Mouse (Mus musculus) forebrain, embryonic 11.5 days (tissue): ENCODE measurements around the gene Sctr. TPM values are rescaled to one million over a fixed set of nuclear protein-coding genes. Genes with fewer than 3 reads are reported as not detected.
A peak's percentile ranks its signal among the peaks of the same experiment; 100 is the strongest.

ENCODE experiments used
- ATAC-seq: fragments of 200-750 bp; cut with Nextera tagmentation; replicated peaks from 2 replicates; pipeline ENCODE4 v1.8.0; 2017; ENCODE audit warnings: moderate TSS enrichment; ENCODE audit not compliant: low FRiP score
- DNase-seq: peaks from one replicate; pipeline ENCODE4 v3.0.0-alpha.2; 2017; ENCODE audit warnings: low spot score
- H3K27ac ChIP-seq: fragments of 300-500 bp; sonication (generic); 2 replicates; pipeline ENCODE4 v1.5.1; 2014; ENCODE audit warnings: low read depth, low read length
- H3K27me3 ChIP-seq: fragments of 300-500 bp; sonication (generic); 2 replicates; pipeline ENCODE4 v1.6.1; 2014; ENCODE audit warnings: mild to moderate bottlenecking, low read length, mixed read lengths; ENCODE audit not compliant: control insufficient read depth, insufficient read depth
- H3K36me3 ChIP-seq: fragments of 300-500 bp; sonication (generic); 2 replicates; pipeline ENCODE4 v1.6.1; 2014; ENCODE audit warnings: mild to moderate bottlenecking, low read length, moderate library complexity, mixed read lengths; ENCODE audit not compliant: control insufficient read depth, insufficient read depth
- H3K4me1 ChIP-seq: fragments of 300-500 bp; sonication (generic); replicated peaks from 2 replicates; pipeline ENCODE4 v1.6.1; 2014; ENCODE audit warnings: low read length, mixed read lengths; ENCODE audit not compliant: control insufficient read depth, insufficient read depth
- H3K4me2 ChIP-seq: fragments of 300-500 bp; sonication (generic); 2 replicates; pipeline ENCODE4 v1.6.1; 2014; ENCODE audit warnings: low read depth, mild to moderate bottlenecking, low read length, moderate library complexity, mixed read lengths; ENCODE audit not compliant: severe bottlenecking
- H3K4me3 ChIP-seq: fragments of 300-500 bp; sonication (generic); 2 replicates; pipeline ENCODE4 v1.5.1; 2014; ENCODE audit warnings: low read depth, low read length
- H3K9ac ChIP-seq: fragments of 300-500 bp; sonication (generic); 2 replicates; pipeline ENCODE4 v1.6.1; 2014; ENCODE audit warnings: low read length
- H3K9me3 ChIP-seq: fragments of 300-500 bp; sonication (generic); 2 replicates; pipeline ENCODE4 v1.6.1; 2016; ENCODE audit warnings: low read length, mixed read lengths; ENCODE audit not compliant: control insufficient read depth
- WGBS: fragments of 180-500 bp; shearing (Covaris S2); extraction: QIAGEN DNeasy Blood & Tissue Kit; methylation state at CpG from one replicate; pipeline ENCODE4 v1.1.7; 2014; 5-methylcytosine and 5-hydroxymethylcytosine counted together
- polyA plus RNA-seq: library from polyadenylated mRNA; unstranded; fragments of >200 nt; fragmentation: Nextera tagmentation; extraction: Ambion mirVana; gene quantifications from 2 replicates; pipeline ENCODE4 v1.2.1, GENCODE M21; 2014

The Sctr gene
- polyA plus RNA-seq, 1 experiment from 2014 or later = 0.29 TPM

- H3K9ac ChIP-seq = no peak overlapping the region
- H3K4me3 ChIP-seq = no peak overlapping the region
- H3K36me3 ChIP-seq = no peaks in the 10 kb centered on the region
- H3K27me3 ChIP-seq = peaks cover 5% of the 10 kb centered on the region
- H3K4me2 ChIP-seq = no peak overlapping the region
- ATAC-seq = no peak
- 88% methylated on average over 5 of the region's 5 CpGs for WGBS
- H3K4me1 ChIP-seq = peaks cover 2% of the 10 kb centered on the region; the same call in 1 of the 2 replicates
- H3K9me3 ChIP-seq = no peaks in the 10 kb centered on the region
- no peak overlapping the region for H3K27ac ChIP-seq
- DNase-seq = no peak
Measured at GRCm38 (mm10) chr1:120069120-120069519, 62.4 kb downstream of the Sctr start.

DNA sequence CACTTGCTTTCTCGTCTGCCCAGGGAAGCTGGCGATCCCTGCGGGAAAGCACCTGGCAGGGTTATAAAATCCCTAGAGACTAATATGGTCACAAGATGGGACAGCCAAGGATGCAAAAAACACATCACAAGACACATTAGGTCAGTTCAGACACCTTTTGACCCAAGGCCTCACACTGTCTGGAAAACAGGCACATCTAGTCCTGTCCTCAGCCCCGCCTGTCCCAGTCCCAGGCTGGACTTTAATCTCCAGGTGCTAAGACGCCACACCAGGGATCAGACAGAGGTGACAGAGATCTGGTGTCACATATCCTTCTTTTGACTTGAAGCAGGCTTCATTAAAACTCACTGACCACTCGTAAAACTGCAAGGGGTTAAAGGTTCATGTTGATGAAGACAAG lies 63.5 kb downstream of the Sctr start:
- no peak overlapping the region for H3K9ac ChIP-seq
- peaks cover 8% of the 10 kb centered on the region for H3K27me3 ChIP-seq
- no peaks in the 10 kb centered on the region for H3K36me3 ChIP-seq
- ATAC-seq = no peak
- H3K9me3 ChIP-seq = no peaks in the 10 kb centered on the region
- WGBS = 64% methylated on average over 6 of the region's 6 CpGs
- H3K4me1 ChIP-seq = peaks cover 3% of the 10 kb centered on the region; the same call in 1 of the 2 replicates
- no peak overlapping the region for H3K4me3 ChIP-seq
- H3K4me2 ChIP-seq = no peak overlapping the region
- no peak for DNase-seq
- no peak overlapping the region for H3K27ac ChIP-seq

- ATAC-seq (no peak), DNase-seq (no peak)
- Histone ChIP-seq H3K27ac (no peak overlapping the region), H3K4me2 (no peak overlapping the region), H3K9ac (no peak overlapping the region), H3K4me3 (no peak overlapping the region), H3K36me3 (no peaks in the 10 kb centered on the region), H3K4me1 (peaks cover 3% of the 10 kb centered on the region; the same call in 1 of the 2 replicates), H3K27me3 (peaks cover 11% of the 10 kb centered on the region), H3K9me3 (no peaks in the 10 kb centered on the region)
- WGBS = 92% methylated on average over 4 of the region's 4 CpGs
Measured at GRCm38 (mm10) chr1:120071133-120071532, 64.4 kb downstream of the Sctr start.

GRCm38 (mm10) chr1:120072900-120073299 lies 66.2 kb downstream of the Sctr start:
- peak overlapping the region; percentile 33 for H3K4me3 ChIP-seq
- peaks cover 3% of the 10 kb centered on the region; the same call in 1 of the 2 replicates for H3K4me1 ChIP-seq
- H3K9ac ChIP-seq = no peak overlapping the region; the same call in 1 of the 2 replicates
- no peaks in the 10 kb centered on the region for H3K36me3 ChIP-seq
- DNase-seq (peak; percentile 57), ATAC-seq (no peak)
- peak overlapping the region; percentile 90 for H3K4me2 ChIP-seq
- H3K9me3 ChIP-seq = no peaks in the 10 kb centered on the region
- WGBS = 20% methylated on average over 16 of the region's 16 CpGs
- no peak overlapping the region for H3K27ac ChIP-seq
- H3K27me3 ChIP-seq = peaks cover 11% of the 10 kb centered on the region

DNA sequence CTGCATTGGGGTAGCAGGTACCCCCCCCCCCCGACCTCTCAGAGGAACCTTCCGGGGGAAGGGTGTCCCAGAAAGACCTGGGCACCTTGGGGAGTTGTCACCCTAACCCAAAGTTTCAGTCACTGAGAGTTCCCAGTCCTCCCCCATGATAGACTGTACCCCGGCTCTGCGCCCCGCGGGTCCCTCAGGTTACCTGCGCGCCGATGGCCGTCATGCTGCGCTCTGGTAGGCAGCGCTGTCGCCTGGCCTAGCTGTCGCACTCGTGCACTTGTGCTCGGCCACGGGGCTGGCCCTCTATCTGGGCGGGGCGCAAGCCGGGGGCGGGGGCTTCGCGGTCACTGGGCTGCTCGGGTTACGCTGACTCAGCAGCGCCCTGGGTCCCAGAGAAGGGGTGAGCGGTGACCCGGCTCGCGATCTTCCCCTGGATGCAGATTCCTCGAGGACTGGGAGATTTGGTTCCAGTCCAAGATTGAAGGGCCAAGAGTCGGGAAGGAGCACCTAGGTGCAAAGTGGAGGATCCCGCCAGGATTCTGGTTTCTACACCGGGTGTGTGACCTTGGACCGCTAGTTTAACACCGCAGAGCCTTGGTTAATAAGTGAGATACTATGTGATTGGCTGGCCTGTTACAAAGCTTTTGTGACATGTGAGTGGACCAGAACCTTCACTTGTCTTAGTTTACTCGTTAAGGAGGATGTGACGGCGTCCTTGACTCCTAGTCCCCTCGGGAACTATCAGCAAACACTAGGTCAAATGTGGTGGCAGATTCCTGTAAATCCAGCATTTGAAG lies 67.0 kb downstream of the Sctr start, which contains the start of gene Tmem37:
Gene Tmem37 (minus strand): TSS at position 556 of the 788 bp plus-strand sequence.
- Histone ChIP-seq H3K4me2 (peak within 1 kb of the TSS; percentile 90), H3K27ac (no peak within 1 kb of the TSS), H3K9me3 (no peaks in the 10 kb centered on the region), H3K27me3 (peaks cover 11% of the 10 kb centered on the region), H3K4me3 (peak within 1 kb of the TSS; percentile 33), H3K4me1 (peaks cover 5% of the 10 kb centered on the region; the same call in 1 of the 2 replicates), H3K36me3 (no peaks in the 10 kb centered on the region), H3K9ac (peak within 1 kb of the TSS; percentile 29)
- ATAC-seq (peak; percentile 75), DNase-seq (peak; percentile 87)
- WGBS = 1% methylated on average over 40 of the region's 40 CpGs

DNA sequence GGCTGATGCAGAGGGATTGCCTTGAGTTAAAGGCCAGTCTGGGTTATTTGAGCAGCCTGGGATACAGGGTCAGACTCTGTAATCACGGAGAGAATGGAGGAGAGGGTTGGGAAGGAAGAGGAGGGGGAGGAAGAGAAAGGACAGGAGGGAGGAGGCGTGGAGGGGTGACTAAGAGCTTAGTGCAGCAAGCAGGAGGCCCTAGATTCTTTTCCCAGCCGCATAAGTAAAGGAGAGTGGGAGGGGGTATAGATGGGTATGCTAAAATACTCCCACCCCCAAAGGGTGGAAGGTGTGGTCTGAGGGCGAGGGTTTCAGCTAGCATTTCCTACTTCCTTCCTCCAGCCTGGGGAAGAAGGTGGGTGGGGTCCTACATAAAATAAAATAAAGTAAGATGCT lies 67.6 kb downstream of the Sctr start:
- no peaks in the 10 kb centered on the region for H3K9me3 ChIP-seq
- 10% methylated on average over 4 of the region's 4 CpGs for WGBS
- no peak overlapping the region; the same call in 1 of the 2 replicates for H3K9ac ChIP-seq
- no peak overlapping the region for H3K4me3 ChIP-seq
- peak overlapping the region; percentile 90; the same call in 1 of the 2 replicates for H3K4me2 ChIP-seq
- DNase-seq (no peak), ATAC-seq (0 out of 2 replicates have a peak, but pooled peaks have one; percentile 19)
- peaks cover 5% of the 10 kb centered on the region; the same call in 1 of the 2 replicates for H3K4me1 ChIP-seq
- peaks cover 11% of the 10 kb centered on the region for H3K27me3 ChIP-seq
- no peaks in the 10 kb centered on the region for H3K36me3 ChIP-seq
- H3K27ac ChIP-seq = no peak overlapping the region

GRCm38 (mm10) chr1:120074931-120075330 lies 68.2 kb downstream of the Sctr start:
- no peak overlapping the region for H3K4me2 ChIP-seq
- peaks cover 11% of the 10 kb centered on the region for H3K27me3 ChIP-seq
- no peak overlapping the region for H3K9ac ChIP-seq
- H3K36me3 ChIP-seq = no peaks in the 10 kb centered on the region
- peaks cover 5% of the 10 kb centered on the region; the same call in 1 of the 2 replicates for H3K4me1 ChIP-seq
- no peak overlapping the region for H3K27ac ChIP-seq
- WGBS = 72% methylated on average over 4 of the region's 4 CpGs
- H3K9me3 ChIP-seq = no peaks in the 10 kb centered on the region
- no peak overlapping the region for H3K4me3 ChIP-seq
- ATAC-seq = no peak
- no peak for DNase-seq

DNA sequence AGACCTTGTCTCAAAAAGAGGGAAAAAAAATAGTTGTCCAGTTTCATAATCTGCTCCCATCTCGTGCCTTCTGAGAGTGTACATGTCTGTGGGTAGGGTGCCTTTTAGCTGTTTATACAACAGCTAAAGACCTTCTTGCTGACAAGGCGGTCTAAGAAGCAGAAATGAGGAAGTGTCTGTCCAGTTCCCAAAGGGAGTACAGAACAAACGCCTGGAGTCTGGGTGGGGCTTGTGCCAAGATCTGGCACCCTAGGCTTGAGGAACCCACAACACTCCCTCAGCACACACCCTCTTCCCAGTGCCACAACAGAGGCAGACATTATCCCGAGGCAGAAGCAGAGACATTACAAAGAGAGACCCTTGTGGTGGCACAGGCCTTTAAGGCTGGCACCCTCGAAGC lies 68.8 kb downstream of the Sctr start:
- H3K4me1 ChIP-seq = peaks cover 5% of the 10 kb centered on the region; the same call in 1 of the 2 replicates
- no peak overlapping the region for H3K4me3 ChIP-seq
- DNase-seq = no peak
- H3K9ac ChIP-seq = no peak overlapping the region
- no peak overlapping the region for H3K4me2 ChIP-seq
- H3K27ac ChIP-seq = no peak overlapping the region
- no peaks in the 10 kb centered on the region for H3K9me3 ChIP-seq
- WGBS = 86% methylated on average over 5 of the region's 5 CpGs
- no peaks in the 10 kb centered on the region for H3K36me3 ChIP-seq
- peaks cover 11% of the 10 kb centered on the region for H3K27me3 ChIP-seq
- no peak for ATAC-seq
